Mouse (Mus musculus): ENCODE measurements at regions not wholly inside any gene's neighbourhood (a gene's known extent, or its start where the extent isn't known, plus 50 kb on each side); places are given as distances from the start of the nearest gene placed in this dataset.

DNA sequence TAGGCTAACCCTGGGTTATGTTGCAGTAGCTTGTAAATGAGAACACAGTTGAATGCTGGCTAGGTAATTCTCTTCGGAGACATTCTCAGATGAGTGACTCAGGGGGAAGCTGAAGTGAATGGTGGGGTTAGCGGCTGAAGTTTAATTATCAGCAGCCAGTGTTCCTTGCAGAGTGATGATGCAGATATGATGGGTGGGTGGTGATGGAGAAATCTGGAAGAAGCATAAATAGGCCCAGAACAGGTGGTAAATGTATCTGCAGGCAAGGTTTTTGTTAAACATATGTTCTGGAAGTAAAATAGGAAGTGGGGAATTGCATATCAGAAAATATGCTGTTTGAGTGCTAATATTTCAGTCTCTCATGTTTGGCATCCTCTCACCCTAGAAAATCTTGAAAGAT lies 191.3 kb downstream of the Edem1 start:
- Histone ChIP-seq H3K9ac (ENCODE audit: low read depth, low read length) (no peak overlapping the region), H3K27me3 (replicated peaks; ENCODE audit: control insufficient read depth, insufficient read depth, low read length) (no peaks in the 10 kb centered on the region), H3K27ac (ENCODE audit: low read depth, low read length) (no peak overlapping the region), H3K4me3 (ENCODE audit: low read length) (no peak overlapping the region), H3K36me3 (ENCODE audit: control insufficient read depth, insufficient read depth, low read length) (no peaks in the 10 kb centered on the region), H3K4me2 (ENCODE audit: low read length) (no peak overlapping the region), H3K9me3 (ENCODE audit: control insufficient read depth, low read length) (no peaks in the 10 kb centered on the region), H3K4me1 (ENCODE audit: control insufficient read depth, insufficient read depth, low read depth, low read length) (no peaks in the 10 kb centered on the region)
- WGBS: 75% methylated on average over 2 of the region's 2 CpGs
- ATAC-seq: no peak

Measured in hindbrain, embryonic 16.5 days (tissue).